Mouse (Mus musculus) mouse trophoblast stem cell (cell line): ENCODE measurements around the gene Grk6.
"Not testable (repeated sequence)": the region's sequence is repeated elsewhere in the genome, so short reads cannot be mapped to it uniquely, and the experiment has no call there.

Experiments
- in situ Hi-C, 2 experiments: fragments of 300-500 bp; cut with MseI, MboI; formaldehyde crosslinking; loops; 2 replicates in 1 of 2; 3 replicates in 1 of 2; pipeline ENCODE4 v1.15.1; 2025

Grk6 gene

DNA sequence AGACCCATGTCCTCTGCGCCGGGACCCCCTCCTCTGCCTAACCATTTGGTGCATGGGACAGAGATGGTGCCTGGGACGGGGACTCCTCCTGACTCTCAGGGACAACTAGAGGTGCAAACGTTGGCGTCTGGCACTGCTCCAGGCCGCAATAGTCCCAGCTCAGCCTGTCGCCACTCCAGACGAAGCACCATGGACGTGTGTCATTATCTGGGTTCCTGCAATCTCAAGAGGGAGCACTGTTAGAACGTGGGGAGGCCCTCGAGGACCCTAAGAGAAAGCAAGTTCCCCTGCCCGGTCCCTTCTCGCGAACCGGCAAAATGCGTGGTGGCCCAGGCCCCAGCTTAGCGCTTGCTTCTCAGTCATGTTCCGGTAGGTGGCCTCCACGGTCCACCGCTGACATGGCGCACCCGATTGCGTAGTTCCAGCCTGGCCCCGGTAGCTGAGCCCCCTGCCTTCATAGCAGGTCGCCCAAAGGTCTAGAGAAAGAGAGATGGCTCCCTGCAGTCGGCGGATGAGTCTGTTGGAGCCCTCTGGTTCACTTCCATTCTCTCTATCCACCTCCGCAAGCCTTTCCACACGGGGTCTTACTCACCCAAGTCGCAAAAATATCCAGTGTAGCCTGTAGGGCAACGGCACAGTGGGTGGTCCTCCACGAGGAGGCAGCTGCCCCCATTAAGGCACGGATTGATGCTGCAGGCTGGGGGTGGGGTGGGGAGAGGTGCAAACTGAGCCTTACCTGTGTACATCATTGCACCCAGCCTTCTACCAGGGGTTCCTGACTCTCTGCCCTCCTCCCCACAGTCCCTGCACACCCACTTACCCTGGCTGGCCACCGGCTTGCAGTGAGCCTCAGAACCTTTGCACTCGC, 23.7 kb upstream of the Grk6 start:
- in situ Hi-C loops = no loop called here

DNA sequence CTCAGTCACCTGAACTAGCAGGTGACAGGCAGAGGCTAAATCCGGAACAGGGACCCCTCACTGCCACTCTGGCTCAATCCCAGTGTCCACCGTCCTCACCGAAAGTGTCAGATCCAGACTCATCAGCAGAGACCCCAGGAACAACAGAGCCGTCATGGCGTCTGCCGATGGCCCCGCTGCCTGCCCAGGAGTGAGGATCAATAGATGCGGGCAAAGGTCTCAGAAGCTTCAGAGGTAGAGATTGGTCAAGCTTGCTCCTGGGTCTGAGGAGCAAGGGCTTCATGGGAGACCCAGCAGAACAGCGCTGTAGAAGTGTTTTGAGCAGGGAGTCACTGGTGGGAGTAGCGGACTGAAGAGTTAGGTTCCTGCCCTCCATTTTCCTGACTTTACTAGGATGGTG, 18.3 kb upstream of the Grk6 start, which contains the start of gene F12:
Gene F12 (minus strand): TSS at position 181 of the 400 bp plus-strand sequence.
- in situ Hi-C loops = no loop called here

DNA sequence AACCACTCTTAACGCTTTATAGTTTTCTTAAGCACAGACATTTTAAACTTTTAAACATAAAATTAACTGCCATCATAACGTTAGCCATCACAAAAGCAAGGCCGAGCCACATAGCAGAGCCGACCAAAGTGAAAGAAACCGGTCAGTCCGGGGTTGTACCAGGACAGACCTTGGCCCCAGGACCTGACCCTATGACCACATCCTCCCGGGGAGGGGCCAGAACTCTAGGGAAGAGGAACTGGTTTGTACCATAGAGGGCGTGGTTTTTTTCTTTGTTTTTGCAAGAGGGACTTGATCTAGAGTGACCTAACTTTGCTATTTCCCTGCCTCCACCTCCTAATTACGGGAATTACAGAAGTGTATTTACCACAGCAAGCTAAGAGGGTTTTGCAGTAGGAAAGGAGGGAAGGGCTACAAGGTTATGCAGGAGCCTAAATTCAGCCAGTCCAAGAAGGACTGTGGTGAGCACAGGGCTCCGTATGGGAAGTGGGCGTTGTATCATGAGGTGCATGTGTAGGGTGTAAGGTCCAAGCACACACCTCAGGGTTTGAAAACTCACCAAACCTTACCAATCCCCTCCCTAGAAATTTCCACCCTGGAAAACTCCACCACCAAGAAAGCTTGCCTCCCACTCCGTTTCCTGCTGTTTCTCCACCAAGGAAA, 15.5 kb upstream of the Grk6 start:
- in situ Hi-C loops = no loop called here

DNA sequence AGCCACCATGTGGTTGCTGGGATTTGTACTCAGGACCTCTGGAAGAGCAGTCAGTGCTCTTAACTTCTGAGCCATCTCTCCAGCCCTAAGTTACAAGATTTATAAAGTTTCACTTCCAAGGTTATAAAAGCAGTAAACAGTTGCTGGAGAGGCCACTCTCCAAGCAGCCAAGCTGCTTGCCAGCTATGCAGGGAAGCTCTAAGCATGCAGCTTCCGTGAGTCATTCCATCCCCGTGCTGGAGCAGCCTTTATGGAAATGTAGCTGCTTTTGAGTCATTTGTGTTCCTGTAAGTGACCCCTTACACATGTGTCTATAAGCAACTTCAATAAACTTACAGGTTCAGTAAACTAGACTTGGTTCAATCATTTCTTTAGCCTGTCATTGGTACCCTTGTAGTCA, 14.3 kb upstream of the Grk6 start:
- in situ Hi-C loops = no loop called here

DNA sequence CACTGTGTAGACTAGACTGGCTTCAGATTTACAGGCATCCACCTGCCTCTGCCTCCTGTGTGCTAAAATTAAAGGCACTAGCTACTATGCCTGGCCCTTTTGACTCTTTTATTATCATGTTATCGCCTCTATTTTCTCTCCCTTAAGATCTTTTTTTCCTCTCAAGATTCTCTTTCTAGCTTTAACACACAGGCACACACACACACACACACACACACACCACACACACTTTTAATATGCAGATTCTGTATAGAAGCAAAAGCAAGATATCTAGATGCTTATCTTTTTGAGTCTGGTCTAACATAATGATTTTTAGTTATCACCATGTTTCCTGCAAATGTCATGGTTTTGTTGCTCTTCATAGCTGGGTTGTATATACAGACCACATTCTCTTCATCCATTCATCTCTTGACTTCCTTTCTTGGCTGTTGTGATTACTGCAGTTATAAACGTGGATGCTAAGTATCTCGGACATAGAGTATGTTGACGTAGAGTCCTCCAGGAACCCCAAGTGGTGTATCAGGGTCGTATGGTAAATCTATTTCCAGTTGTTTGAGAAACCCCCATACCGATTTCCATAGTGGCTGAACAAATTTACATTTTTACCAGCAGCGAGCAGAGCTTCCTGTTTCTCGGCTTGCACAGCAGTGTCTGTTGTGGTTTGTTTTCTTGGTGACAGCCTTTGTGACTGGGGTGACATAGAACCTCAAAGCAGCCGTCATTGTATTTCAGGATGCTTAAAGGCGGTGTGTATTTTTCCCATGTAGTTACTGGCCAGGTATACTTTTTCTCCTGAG, 12.8 kb upstream of the Grk6 start:
- in situ Hi-C loops = no loop called here

DNA sequence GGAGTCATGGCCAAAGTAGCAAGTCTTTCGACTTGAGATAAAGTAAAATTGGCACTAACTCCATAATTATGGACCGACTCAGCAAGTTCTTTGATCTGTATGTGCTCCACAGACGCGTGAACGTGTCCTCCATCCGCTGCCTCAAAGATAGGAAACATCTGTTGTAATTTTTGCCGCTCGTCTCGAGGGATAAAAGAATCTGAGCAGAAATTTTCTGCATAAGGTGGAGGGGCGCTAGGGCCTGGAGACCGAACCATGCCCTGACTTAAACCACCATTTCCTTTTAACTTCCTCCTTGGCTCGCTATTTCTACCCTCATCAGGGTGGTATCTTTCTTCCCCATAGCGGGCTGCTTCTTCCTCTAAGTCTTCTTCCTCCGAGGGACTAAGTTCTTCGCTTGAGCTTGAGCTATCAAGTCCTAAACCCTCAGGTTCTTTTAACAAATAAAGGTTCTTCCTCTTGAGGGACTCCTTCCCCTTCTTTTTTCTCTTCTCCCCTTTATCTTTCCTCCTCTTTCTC, 7.7 kb upstream of the Grk6 start:
- in situ Hi-C loops = not testable (repeated sequence)

DNA sequence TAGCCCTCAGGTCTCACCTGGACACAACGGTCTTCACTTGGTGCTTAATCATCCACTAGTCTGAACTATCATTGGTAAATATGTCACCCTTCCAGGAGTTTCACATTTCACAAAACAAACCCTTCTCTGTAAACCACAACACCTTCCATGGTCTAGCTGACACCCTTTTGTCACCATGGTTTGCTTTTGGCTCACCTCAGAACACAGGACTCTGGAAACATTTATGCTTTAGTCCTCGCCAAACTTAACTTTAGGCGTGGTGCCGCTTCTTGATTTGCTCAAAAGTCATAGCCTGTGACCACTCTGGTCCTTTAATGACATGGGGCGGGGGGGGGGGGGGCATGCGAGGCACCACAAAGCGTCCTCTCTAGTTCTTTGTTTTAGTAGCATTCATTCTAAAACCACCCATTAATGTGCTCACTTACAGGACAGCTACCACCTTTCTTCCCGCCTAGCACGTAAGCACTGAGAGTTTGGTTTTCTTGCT, 1.0 kb upstream of the Grk6 start:
- in situ Hi-C loops = no loop called here

DNA sequence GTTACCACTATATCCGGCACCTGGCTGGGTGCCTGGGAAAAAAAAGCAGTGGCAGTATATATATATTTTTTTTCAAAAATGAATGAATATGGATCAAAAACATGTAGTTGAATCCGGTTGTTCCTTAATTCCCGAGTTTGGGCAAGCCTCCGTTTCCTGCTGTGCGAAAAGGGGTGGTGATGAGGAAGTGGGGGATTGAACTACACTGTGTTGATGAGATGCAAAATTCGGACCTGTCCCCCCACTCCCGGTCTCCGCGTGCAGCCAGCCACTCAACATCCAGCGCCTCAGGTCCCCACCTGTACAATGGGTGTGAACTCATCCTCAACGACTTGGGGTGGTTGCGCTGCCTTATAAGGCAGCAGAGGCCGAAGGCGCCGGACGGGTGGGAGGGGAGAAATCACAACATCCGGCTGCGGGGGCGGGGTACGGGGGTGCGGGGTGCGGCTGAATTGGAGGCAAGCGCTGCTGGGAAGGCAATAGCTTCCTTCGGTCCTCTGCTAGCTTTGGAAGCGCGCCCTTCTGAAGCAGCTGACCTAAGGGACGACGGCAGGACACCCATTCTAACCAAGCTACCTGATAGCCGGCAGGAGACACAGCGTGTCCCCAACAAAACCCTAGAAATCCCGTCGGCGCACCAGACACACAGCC, 461 bp upstream of the Grk6 start:
- in situ Hi-C loops = no loop called here

DNA sequence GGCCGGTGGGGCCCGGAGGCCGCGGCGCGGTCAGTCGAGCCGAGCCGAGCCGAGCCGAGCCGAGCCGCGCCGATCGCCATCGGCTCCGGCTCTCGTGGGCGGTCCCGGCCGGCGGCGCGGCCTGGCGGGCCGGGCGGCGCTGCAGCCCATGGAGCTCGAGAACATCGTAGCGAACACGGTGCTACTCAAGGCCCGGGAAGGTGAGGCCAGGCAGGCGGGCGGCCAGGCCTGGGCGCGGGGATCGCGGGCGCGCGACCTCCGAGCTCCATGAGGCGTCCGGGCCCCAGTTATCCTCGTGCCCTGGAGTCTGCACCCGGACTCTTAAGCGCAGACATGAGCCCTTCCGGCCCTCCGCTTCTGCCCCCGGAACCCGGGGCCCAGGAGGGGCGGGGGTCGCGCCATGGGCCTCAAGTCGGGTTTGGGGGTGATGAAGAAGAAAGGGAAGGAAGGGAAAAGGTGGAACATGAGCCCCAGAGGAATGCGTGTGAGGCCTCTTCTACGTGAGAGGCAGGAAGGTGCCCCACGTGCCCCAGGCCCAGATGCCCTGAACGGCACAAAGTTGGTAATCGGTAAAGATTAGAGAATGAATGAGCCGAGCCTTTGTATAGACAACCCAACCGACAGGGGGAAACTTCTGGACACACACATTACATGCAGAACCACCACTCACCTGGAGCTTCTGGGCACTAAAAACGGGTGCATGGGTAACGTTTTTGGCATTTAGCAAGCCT, 654 bp downstream of the Grk6 start:
- in situ Hi-C loops = no loop called here

DNA sequence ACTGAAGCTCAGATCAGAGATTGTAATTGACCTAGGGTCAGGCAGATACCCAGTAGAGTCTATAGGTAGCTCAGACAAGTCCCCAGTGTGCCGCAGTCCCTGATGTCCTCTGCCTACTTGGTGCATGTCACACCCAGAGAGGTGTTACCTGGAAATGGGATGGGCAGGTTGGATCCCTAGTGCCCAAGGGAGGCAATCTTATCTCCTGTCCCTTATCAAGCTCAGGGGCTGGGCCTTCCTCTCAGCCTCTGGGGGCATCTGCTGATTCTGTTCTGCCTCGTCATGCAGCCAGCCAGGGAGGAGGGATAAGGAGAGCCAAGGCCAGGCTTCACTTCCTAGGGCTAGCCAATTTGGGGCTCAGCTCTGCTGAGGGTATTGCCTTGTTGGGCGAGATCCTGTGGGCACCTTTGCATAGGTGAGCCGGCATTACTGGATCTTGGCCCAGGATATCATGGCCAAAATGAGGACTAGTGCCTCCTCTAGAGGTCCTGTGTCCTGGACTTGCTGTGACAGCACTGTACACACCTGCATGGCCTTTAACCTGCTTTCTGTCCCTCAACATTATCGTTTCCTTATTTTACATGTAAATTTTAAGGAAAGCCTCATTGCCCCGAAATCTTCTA, 1.7 kb downstream of the Grk6 start:
- in situ Hi-C loops = no loop called here

DNA sequence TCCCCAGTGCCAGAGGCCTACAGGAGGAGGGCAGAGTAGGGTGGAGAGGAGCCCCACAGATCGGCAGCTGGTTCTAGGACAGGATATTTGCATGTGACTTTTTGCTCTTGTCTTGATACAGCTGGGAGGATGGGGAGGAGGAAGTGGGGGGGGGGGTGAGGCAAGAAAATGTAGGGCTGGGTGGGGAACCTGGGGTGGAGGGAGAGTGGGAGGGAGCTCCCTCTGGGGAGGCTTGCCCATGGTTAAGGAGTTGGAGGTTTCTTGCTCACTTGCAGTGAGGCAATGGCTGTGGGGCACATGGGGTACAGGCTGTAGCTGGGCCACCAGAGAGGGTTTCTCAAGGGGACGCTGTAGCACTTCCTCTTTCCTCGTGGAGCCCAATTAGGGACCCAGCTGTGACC, 2.7 kb downstream of the Grk6 start:
- in situ Hi-C loops = no loop called here

DNA sequence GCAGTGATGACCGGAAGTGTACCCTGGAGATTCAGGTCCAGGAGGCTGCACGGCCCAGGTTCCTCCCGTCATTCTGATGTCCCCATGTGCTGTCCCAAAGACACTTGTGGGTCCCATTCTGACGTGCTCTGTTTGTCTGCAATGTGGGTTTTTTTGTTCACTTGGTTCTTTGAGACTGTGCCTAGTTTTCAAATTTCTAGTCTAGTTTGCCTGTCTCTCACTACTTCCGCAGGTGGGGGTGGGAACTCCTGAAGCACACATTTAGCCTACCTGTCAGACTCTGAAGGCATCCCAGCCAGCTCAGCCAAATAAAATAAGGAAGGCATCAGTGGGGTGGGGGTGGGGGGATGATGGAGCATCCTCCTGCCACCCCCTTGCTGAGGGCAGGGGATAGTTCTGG, 3.3 kb downstream of the Grk6 start:
- in situ Hi-C loops = no loop called here

DNA sequence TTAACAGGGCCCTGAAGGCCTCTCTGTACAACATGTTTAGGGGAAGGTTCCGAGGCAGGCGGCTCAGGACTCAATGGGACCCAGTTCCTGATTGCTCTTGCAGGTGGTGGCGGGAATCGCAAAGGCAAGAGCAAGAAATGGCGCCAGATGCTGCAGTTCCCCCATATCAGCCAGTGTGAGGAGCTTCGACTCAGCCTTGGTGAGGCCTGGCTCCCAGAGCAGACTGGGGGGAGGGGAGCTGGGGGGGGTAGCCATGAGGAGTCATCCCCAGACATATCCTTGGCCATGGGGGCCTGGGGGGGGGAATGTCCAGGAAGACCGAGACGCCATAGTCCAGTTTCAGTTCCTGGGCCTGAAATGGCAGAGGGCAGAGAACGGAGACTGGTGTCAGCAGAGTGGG, 4.3 kb downstream of the Grk6 start:
- in situ Hi-C loops = no loop called here

DNA sequence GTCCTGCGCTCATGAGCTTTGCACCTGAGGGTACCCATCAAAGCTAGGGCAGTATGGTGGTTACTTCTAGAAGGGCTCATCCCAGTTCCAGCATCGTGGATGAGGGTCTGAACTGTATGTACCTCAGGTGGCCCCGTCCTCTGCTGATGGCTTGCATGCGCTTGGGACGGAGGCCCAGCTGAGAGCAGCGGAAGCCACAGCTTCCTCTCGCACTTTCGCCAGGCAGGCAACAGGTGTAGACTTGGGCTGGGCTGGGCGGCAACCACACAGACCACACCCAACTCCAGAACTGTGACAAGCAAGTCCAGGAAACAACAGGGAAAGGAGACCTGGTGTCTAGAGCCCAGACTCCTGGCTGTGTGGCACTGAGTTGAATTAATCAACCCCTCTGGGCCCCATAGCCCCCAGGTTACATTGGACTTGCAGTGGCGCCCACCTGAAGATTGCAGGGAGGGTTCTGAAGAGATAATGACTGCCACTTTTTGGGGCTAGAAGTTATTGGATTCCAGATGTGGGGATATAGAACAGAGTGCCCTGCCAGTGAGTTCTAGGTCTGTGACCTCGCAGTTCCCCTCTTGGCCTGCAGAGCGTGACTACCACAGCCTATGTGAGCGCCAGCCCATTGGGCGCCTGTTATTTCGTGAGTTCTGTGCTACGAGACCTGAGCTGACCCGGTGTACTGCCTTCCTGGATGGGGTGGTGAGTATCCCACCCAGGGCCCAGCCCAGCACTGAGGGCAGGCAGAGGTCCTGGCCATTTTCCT, 5.0 kb downstream of the Grk6 start:
- in situ Hi-C loops = no loop called here

DNA sequence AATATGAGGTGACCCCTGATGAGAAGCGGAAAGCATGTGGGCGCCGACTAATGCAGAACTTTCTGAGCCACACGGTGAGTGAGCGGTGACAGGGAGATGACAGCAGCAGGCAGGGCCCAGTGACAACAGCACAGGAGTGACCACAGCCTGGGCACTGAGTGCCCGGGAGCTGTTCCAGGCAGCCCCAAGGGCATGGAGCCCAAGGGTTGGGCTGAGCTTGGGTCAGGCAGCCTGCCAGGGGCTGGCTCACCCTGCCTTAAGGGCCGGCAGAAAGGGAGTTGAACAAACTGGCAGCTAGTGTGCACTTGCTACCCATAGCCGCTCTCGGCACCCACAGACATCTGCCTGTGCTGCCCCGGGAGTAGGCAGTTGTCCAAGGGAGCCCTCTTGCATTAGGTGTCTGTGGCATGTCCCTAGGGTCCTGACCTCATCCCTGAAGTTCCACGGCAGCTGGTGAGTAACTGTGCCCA, 5.7 kb downstream of the Grk6 start:
- in situ Hi-C loops = no loop called here

DNA sequence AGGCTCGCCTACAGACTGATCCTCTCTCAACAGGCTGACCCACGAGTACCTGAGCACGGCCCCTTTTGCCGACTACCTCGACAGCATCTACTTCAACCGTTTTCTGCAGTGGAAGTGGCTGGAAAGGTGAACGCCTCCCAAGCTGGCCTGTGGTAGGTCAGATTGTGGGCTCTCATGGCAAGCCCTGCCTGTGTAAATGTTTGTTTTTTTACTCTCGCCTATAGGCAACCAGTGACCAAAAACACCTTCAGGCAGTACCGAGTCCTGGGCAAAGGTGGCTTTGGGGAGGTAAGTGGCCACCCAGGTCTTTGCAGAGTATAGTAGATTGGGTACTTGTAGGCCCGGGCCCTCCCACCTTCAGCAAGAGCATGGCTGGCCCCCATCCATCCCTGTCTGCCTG, 6.4 kb downstream of the Grk6 start:
- in situ Hi-C loops = no loop called here

DNA sequence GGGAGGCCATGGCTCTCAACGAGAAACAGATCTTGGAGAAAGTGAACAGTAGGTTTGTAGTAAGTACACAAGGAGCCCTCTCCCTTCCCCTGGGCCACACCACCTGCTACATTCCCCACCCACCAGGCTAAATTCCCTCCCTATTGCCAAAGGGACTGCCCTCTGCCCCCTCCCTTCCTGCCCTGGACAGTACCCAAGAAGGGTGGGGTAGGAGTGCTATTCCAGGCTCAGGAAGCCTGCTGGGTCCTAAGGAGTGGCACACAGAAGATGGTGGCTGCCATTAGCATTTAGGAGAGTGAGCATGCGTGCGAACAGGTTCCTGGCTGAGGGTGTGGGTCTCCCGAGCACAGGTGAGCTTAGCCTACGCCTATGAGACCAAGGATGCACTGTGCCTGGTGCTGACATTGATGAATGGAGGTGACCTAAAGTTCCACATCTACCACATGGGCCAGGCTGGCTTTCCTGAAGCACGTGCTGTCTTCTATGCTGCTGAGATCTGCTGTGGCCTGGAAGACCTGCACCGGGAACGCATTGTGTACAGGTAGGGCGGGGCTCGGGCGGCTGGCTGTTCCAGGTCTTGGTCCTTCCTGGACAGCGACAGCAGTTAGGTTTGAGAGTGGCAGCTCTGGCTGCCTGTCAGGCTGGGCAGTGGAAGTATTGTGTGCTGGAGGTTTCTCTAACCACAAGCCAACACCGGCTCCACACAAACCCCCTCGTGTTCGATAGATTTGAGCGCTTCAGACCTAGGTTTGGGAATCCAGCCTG, 7.1 kb downstream of the Grk6 start:
- in situ Hi-C loops = no loop called here

DNA sequence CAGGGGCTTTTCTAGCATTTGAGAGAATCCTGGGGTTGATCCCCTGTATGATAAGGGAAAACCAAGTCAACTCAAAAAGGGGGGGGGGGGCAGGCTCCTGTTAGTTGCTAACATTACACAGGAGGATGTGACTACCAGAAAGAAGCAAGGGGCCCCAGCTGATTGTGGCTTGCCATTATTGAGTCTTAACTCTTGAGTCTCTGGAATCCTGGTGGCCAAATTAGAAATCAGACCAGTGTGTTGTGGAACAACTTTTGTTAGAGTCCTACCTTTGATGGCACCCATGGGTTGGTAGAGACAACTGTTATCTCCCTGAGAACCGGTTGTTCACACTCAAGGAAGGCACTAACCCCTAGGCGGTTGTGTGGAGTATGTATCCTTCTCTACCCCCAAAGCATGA, 18.1 kb downstream of the Grk6 start:
- in situ Hi-C loops = no loop called here
